Mouse (Mus musculus): Measurements from ENCODE around the gene Trim63. TPM values are rescaled to one million over a fixed set of nuclear protein-coding genes. Genes with fewer than 3 reads are reported as not detected.
A peak's percentile ranks its signal among the peaks of the same experiment; 100 is the strongest.

The Trim63 gene
- polyA plus RNA-seq, 2 experiments from 2014 or later, result not detected

DNA sequence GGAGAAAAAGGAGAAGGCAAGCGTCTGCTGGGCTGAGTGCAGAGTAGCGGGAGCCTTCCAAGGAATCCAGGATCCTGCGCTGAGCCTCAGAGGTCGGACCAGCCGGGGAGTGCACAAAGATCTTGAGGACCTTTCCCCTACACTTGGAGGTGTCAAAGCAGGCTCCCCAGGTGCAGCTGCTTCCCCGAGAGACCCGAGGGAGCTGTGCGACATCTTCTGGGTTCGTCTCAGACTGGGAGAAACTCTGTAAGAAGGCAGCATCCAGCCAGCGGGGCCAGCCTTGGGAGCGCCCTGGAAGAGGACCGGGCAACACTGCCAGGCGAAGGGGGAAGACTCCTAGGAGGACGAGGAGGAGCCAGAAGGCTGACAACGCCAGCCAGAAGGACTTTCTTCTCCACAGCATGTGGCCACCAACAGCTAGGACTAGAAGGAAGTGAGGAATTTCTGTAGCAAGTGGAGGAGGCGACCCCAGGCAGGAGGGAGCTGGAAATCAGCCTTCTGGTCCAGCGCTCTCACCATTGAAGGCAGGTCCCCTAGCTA lies 56.5 kb downstream of the Trim63 start:
- no peak for ATAC-seq

DNA sequence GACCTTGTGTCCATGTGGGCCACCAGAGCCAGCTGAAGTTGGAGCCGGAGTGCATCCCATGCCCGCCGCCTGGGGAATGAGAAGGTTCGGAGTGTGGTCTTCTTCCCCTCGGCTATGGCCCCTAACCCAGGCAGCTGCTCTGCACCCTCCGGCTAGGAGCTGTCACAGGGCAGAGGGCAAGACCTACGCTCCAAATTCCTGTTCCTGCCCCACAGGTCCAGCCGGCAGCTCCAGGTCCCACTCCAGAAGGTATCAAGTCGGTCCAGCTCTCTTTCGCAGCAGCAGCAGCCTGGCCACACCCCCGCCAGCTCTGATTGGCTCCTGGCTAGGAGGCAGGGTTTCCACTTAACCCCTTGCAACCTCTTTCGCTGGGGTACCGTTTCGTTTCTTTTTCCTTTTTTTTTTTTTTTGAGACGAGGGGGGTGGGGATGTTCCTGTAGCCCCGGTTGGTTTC lies 57.4 kb downstream of the Trim63 start:
- peak; percentile 94 for ATAC-seq

DNA sequence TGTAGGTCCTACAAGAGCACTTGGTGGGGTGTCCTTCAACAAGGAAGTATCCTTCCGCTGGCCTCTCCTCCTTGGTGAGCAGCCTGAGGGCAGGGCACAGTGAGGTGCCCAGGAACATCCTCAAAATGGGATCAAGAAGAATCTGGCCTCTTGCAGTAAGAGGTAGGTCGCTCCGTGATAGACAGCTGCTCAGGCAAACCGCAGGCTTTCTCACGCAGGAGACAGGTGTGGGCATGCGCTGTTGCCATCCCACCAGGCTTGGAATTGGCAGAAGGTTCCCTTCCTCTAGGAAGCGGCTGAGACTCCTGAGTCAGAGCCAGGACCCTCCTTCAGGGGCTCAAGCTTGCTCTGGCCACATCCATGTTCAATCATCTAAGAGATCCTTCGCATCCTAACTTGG lies 58.4 kb downstream of the Trim63 start:
- ATAC-seq, result no peak

DNA sequence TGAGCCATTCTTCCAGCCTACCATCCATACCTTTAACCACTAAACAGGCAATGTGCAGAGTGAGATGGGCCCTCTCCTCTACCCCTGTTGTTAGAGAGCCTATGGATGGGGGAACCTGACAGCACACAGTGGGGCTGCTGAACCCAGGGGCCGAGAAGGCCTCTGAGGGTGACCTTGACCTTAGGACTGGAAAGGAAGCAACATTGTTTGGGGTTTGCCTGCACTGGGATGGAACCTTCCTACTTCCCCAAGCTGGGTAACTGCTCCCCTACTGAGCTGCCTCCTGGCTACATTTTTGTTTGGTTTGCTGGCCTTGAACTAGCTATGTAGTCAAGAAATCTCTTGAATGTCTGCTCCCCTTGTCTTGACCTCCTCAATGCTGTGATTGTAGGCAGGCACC lies 59.4 kb downstream of the Trim63 start:
- no peak for ATAC-seq

DNA sequence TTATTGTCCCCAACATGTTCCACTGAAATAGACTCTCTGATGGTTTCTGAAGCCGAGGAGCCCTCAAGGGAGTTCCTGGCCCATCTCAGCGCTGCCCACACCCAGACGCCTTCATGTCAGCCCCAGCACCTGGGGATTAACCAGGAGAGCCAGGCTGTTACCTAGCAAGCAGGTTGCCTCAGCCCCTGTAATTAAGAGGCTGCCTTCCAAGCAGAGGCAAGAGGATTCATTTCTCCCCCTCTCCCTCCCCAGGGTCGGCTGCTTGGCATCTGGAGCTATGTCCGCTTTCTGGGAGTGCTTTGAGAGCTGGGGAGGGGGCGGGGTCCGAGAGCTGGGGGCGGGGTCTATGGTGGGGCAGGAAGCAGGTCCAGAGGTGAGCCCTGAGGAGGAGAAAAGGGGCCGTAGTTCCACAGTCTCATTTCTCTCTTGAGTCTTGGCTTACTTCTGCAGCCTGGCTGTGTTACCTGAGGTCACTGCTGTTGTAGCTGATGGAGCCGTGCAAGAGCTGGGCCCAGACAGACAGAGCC lies 63.2 kb downstream of the Trim63 start:
- ATAC-seq, result no peak

Other genes with a start within 250 kb of the Trim63 start
- gene Cd52, start 220.0 kb upstream of the Trim63 start, polyA plus RNA-seq (2017; shearing (Covaris generic)), result 1,000 to 10,000 TPM; 3,607 to 4,442 TPM
- gene Ubxn11, start 212.6 kb upstream of the Trim63 start, polyA plus RNA-seq (2017; shearing (Covaris generic)), result 10 to 100 TPM; 33.7 to 34.2 TPM
- 1,000 to 10,000 TPM; 1,097 to 1,279 TPM for gene Sh3bgrl3, start 186.3 kb upstream of the Trim63 start, polyA plus RNA-seq (2017; shearing (Covaris generic))
- gene Cep85, start 128.0 kb upstream of the Trim63 start, polyA plus RNA-seq (2017; shearing (Covaris generic)), result 100 to 1,000 TPM in 1 of 2 experiments, 10 to 100 TPM in 1; 63.2 to 139 TPM
- under 1 TPM in 1 of 2 experiments, not detected in 1; 0.15 TPM for gene Gm7534, start 112.1 kb upstream of the Trim63 start, polyA plus RNA-seq (2017; shearing (Covaris generic))
- not detected for gene Catsper4, start 87.7 kb upstream of the Trim63 start, polyA plus RNA-seq (2017; shearing (Covaris generic))
- gene Cnksr1, start 76.7 kb upstream of the Trim63 start, polyA plus RNA-seq (2017; shearing (Covaris generic)), result not detected
- gene E130218I03Rik, start 71.5 kb upstream of the Trim63 start, polyA plus RNA-seq (2017; shearing (Covaris generic)), result 1 to 10 TPM in 1 of 2 experiments, under 1 TPM in 1; 0.37 to 6.4 TPM
- gene Zfp593, start 69.5 kb upstream of the Trim63 start, polyA plus RNA-seq (2017; shearing (Covaris generic)), result 1 to 10 TPM; 5.1 to 6.4 TPM
- gene Gm30191, start 68.2 kb upstream of the Trim63 start, polyA plus RNA-seq (2017; shearing (Covaris generic)), result not detected
- gene Grrp1, start 61.0 kb upstream of the Trim63 start, polyA plus RNA-seq (2017; shearing (Covaris generic)), result not detected
- gene Pdik1l, start 27.2 kb upstream of the Trim63 start, polyA plus RNA-seq (2017; shearing (Covaris generic)), result 10 to 100 TPM; 17.2 to 19.1 TPM
- gene Slc30a2, start 28.1 kb downstream of the Trim63 start, polyA plus RNA-seq (2017; shearing (Covaris generic)), result under 1 TPM; 0.24 to 0.85 TPM
- gene Extl1, start 68.7 kb downstream of the Trim63 start, polyA plus RNA-seq (2017; shearing (Covaris generic)), result 1 to 10 TPM in 1 of 2 experiments, under 1 TPM in 1; 0.16 to 1.4 TPM
- gene Pafah2, start 81.2 kb downstream of the Trim63 start, polyA plus RNA-seq (2017; shearing (Covaris generic)), result under 1 TPM; 0.70 to 0.90 TPM
- gene Stmn1, start 153.2 kb downstream of the Trim63 start, polyA plus RNA-seq (2017; shearing (Covaris generic)), result 100 to 1,000 TPM; 262 to 341 TPM
- gene Paqr7, start 181.6 kb downstream of the Trim63 start, polyA plus RNA-seq (2017; shearing (Covaris generic)), result 10 to 100 TPM; 23.9 to 27.1 TPM
- 1 to 10 TPM in 1 of 2 experiments, under 1 TPM in 1; 0.70 to 3.2 TPM for gene Aunip, start 195.9 kb downstream of the Trim63 start, polyA plus RNA-seq (2017; shearing (Covaris generic))
- gene Mtfr1l, start 220.3 kb downstream of the Trim63 start, polyA plus RNA-seq (2017; shearing (Covaris generic)), result 10 to 100 TPM; 86.0 to 87.7 TPM
- under 1 TPM in 1 of 2 experiments, not detected in 1; 0.48 TPM for gene Selenon, start 237.0 kb downstream of the Trim63 start, polyA plus RNA-seq (2017; shearing (Covaris generic))

All from activated CD4-positive, CD25-positive, alpha-beta regulatory T cell, adult 4 months (primary cell).